Mouse (Mus musculus): ENCODE measurements around the gene Zbtb45. TPM values are rescaled to one million over a fixed set of nuclear protein-coding genes. Genes with fewer than 3 reads are reported as not detected.

Zbtb45 gene
- polyA plus RNA-seq (2014; fragmentation: Nextera tagmentation; extraction: Ambion mirVana): 25.7 and 32.8 TPM in 2 replicates

GRCm38 (mm10) chr7:13010005-13010908, at the start of gene Zbtb45:
Zbtb45 (minus strand) TSS chr7:13010034.
- H3K36me3 ChIP-seq (ENCODE audit: control insufficient read depth, insufficient read depth, low read length): peaks cover 10% of the 10 kb centered on the region; the same call in 1 of the 2 replicates
- WGBS: 16% methylated on average over 26 of the region's 26 CpGs
- peak within 1 kb of the TSS; percentile 53 for H3K4me2 ChIP-seq
- peak within 1 kb of the TSS; percentile 56 for H3K4me3 ChIP-seq (ENCODE audit: low read depth, low read length)
- no peaks in the 10 kb centered on the region for H3K9me3 ChIP-seq (ENCODE audit: control insufficient read depth, low read length)
- peak within 1 kb of the TSS; percentile 82 for H3K9ac ChIP-seq (ENCODE audit: low read length)
- peak; percentile 90 for DNase-seq (ENCODE audit: low spot score, missing footprints)
- peak within 1 kb of the TSS; percentile 93 for H3K27ac ChIP-seq (ENCODE audit: low read depth, low read length)
- peaks cover 16% of the 10 kb centered on the region for H3K4me1 ChIP-seq (ENCODE audit: control insufficient read depth, insufficient read depth, low read length)
- peak; percentile 1; the same call in 1 of the 2 replicates for ATAC-seq (ENCODE audit: low FRiP score)
- H3K27me3 ChIP-seq (ENCODE audit: control insufficient read depth, insufficient read depth, low read length): peaks cover 8% of the 10 kb centered on the region

GRCm38 (mm10) chr7:13059536-13059935, 49.7 kb upstream of the Zbtb45 start:
- ATAC-seq (ENCODE audit: low FRiP score): no peak

GRCm38 (mm10) chr7:13056913-13057700, 47.3 kb upstream of the Zbtb45 start:
- Histone ChIP-seq H3K4me1 (ENCODE audit: control insufficient read depth, insufficient read depth, low read length) (peaks cover 4% of the 10 kb centered on the region; the same call in 1 of the 2 replicates), H3K4me3 (ENCODE audit: low read depth, low read length) (no peak overlapping the region), H3K4me2 (no peak overlapping the region), H3K36me3 (ENCODE audit: control insufficient read depth, insufficient read depth, low read length) (no peaks in the 10 kb centered on the region), H3K9me3 (ENCODE audit: control insufficient read depth, low read length) (no peaks in the 10 kb centered on the region), H3K27ac (ENCODE audit: low read depth, low read length) (no peak overlapping the region), H3K27me3 (ENCODE audit: control insufficient read depth, insufficient read depth, low read length) (no peaks in the 10 kb centered on the region), H3K9ac (ENCODE audit: low read length) (no peak overlapping the region)
- DNase-seq (ENCODE audit: low spot score, missing footprints) (no peak), ATAC-seq (ENCODE audit: low FRiP score) (no peak)
- WGBS: 54% methylated on average over 8 of the region's 8 CpGs

More at GRCm38 (mm10) chr7:13059536-13059935, 49.7 kb upstream of the Zbtb45 start:
- H3K9me3 ChIP-seq (ENCODE audit: control insufficient read depth, low read length): no peaks in the 10 kb centered on the region; the same call in 1 of the 2 replicates
- no peaks in the 10 kb centered on the region for H3K27me3 ChIP-seq (ENCODE audit: control insufficient read depth, insufficient read depth, low read length)
- H3K27ac ChIP-seq (ENCODE audit: low read depth, low read length): no peak overlapping the region
- no peak for DNase-seq (ENCODE audit: low spot score, missing footprints)
- no peak overlapping the region for H3K4me2 ChIP-seq
- no peaks in the 10 kb centered on the region for H3K36me3 ChIP-seq (ENCODE audit: control insufficient read depth, insufficient read depth, low read length)
- H3K4me3 ChIP-seq (ENCODE audit: low read depth, low read length): no peak overlapping the region
- 86% methylated on average over 9 of the region's 9 CpGs for WGBS
- no peaks in the 10 kb centered on the region for H3K4me1 ChIP-seq (ENCODE audit: control insufficient read depth, insufficient read depth, low read length)
- no peak overlapping the region for H3K9ac ChIP-seq (ENCODE audit: low read length)

- Histone ChIP-seq H3K36me3 (ENCODE audit: control insufficient read depth, insufficient read depth, low read length) (no peaks in the 10 kb centered on the region), H3K4me1 (ENCODE audit: control insufficient read depth, insufficient read depth, low read length) (peaks cover 4% of the 10 kb centered on the region; the same call in 1 of the 2 replicates), H3K4me3 (ENCODE audit: low read depth, low read length) (peak within 1 kb of the TSS; percentile 58), H3K9ac (ENCODE audit: low read length) (peak within 1 kb of the TSS; percentile 66), H3K9me3 (ENCODE audit: control insufficient read depth, low read length) (no peaks in the 10 kb centered on the region), H3K27me3 (ENCODE audit: control insufficient read depth, insufficient read depth, low read length) (no peaks in the 10 kb centered on the region), H3K27ac (ENCODE audit: low read depth, low read length) (peak within 1 kb of the TSS; percentile 87), H3K4me2 (peak within 1 kb of the TSS; percentile 54)
- under 1% methylated on average over 41 of the region's 41 CpGs for WGBS
- DNase-seq (ENCODE audit: low spot score, missing footprints) (peak; percentile 99), ATAC-seq (ENCODE audit: low FRiP score) (peak; percentile 95)
These were observed 44.6 kb upstream of the Zbtb45 start, which contains the start of gene Mzf1 for GRCm38 (mm10) chr7:13054287-13055010. Mzf1 (minus strand) TSS chr7:13054764.

GRCm38 (mm10) chr7:13053961-13054286, 44.1 kb upstream of the Zbtb45 start:
- 4% methylated on average over 15 of the region's 15 CpGs for WGBS
- no peak for ATAC-seq (ENCODE audit: low FRiP score)
- H3K4me1 ChIP-seq (ENCODE audit: control insufficient read depth, insufficient read depth, low read length): peaks cover 4% of the 10 kb centered on the region; the same call in 1 of the 2 replicates

GRCm38 (mm10) chr7:13053501-13053900, 43.7 kb upstream of the Zbtb45 start:
- Histone ChIP-seq H3K4me3 (ENCODE audit: low read depth, low read length) (peak overlapping the region; percentile 58), H3K27me3 (ENCODE audit: control insufficient read depth, insufficient read depth, low read length) (no peaks in the 10 kb centered on the region), H3K36me3 (ENCODE audit: control insufficient read depth, insufficient read depth, low read length) (no peaks in the 10 kb centered on the region), H3K9me3 (ENCODE audit: control insufficient read depth, low read length) (no peaks in the 10 kb centered on the region), H3K4me2 (peak overlapping the region; percentile 54), H3K9ac (ENCODE audit: low read length) (peak overlapping the region; percentile 61; the same call in 1 of the 2 replicates), H3K4me1 (ENCODE audit: control insufficient read depth, insufficient read depth, low read length) (peaks cover 4% of the 10 kb centered on the region; the same call in 1 of the 2 replicates), H3K27ac (ENCODE audit: low read depth, low read length) (no peak overlapping the region)
- DNase-seq (ENCODE audit: low spot score, missing footprints) (no peak), ATAC-seq (ENCODE audit: low FRiP score) (no peak)
- 95% methylated on average over 2 of the region's 2 CpGs for WGBS

More at GRCm38 (mm10) chr7:13053961-13054286, 44.1 kb upstream of the Zbtb45 start:
- H3K9me3 ChIP-seq (ENCODE audit: control insufficient read depth, low read length): no peaks in the 10 kb centered on the region
- peak overlapping the region; percentile 54 for H3K4me2 ChIP-seq
- no peaks in the 10 kb centered on the region for H3K27me3 ChIP-seq (ENCODE audit: control insufficient read depth, insufficient read depth, low read length)
- no peak for DNase-seq (ENCODE audit: low spot score, missing footprints)
- H3K4me3 ChIP-seq (ENCODE audit: low read depth, low read length): peak overlapping the region; percentile 58
- peak overlapping the region; percentile 61 for H3K9ac ChIP-seq (ENCODE audit: low read length)
- H3K27ac ChIP-seq (ENCODE audit: low read depth, low read length): peak overlapping the region; percentile 87; the same call in 1 of the 2 replicates
- H3K36me3 ChIP-seq (ENCODE audit: control insufficient read depth, insufficient read depth, low read length): no peaks in the 10 kb centered on the region

DNA sequence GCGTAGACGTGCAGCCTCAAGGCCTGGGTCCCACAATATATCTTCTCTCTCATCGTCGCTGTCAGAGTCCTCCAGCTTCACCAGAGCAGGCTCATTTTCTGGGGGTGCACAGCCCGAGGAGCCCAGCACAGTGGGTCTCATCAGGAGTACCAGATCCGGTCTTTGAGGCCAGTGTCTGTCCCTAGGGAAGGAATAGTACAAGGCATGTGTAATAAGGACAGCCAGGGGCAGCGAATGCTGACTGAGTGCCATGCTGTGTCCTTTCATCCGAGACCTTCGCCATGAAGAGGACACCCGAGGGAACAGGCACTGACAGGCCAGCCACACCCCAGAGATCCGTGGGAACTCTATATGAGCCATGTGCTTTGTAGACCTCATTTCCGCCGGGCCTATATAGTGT, 43.2 kb upstream of the Zbtb45 start:
- Histone ChIP-seq H3K9ac (ENCODE audit: low read length) (no peak overlapping the region), H3K4me2 (no peak overlapping the region), H3K9me3 (ENCODE audit: control insufficient read depth, low read length) (no peaks in the 10 kb centered on the region), H3K4me1 (ENCODE audit: control insufficient read depth, insufficient read depth, low read length) (peaks cover 4% of the 10 kb centered on the region; the same call in 1 of the 2 replicates), H3K36me3 (ENCODE audit: control insufficient read depth, insufficient read depth, low read length) (no peaks in the 10 kb centered on the region), H3K27me3 (ENCODE audit: control insufficient read depth, insufficient read depth, low read length) (no peaks in the 10 kb centered on the region), H3K4me3 (ENCODE audit: low read depth, low read length) (no peak overlapping the region), H3K27ac (ENCODE audit: low read depth, low read length) (no peak overlapping the region)
- WGBS: 90% methylated on average over 13 of the region's 13 CpGs
- DNase-seq (ENCODE audit: low spot score, missing footprints) (no peak), ATAC-seq (ENCODE audit: low FRiP score) (no peak)

- Histone ChIP-seq H3K27ac (ENCODE audit: low read depth, low read length) (no peak overlapping the region), H3K4me1 (ENCODE audit: control insufficient read depth, insufficient read depth, low read length) (peaks cover 10% of the 10 kb centered on the region), H3K9me3 (ENCODE audit: control insufficient read depth, low read length) (no peaks in the 10 kb centered on the region), H3K36me3 (ENCODE audit: control insufficient read depth, insufficient read depth, low read length) (no peaks in the 10 kb centered on the region), H3K9ac (ENCODE audit: low read length) (no peak overlapping the region), H3K27me3 (ENCODE audit: control insufficient read depth, insufficient read depth, low read length) (peaks cover 36% of the 10 kb centered on the region), H3K4me2 (no peak overlapping the region), H3K4me3 (ENCODE audit: low read depth, low read length) (no peak overlapping the region)
- WGBS: 18% methylated on average over 2 of the region's 2 CpGs
- peak; percentile 92 for DNase-seq (ENCODE audit: low spot score, missing footprints)
- peak; percentile 64 for ATAC-seq (ENCODE audit: low FRiP score)
These were observed 36.2 kb upstream of the Zbtb45 start for GRCm38 (mm10) chr7:13046084-13046483.

Measured in midbrain, embryonic 11.5 days (tissue).